Mouse (Mus musculus): ENCODE data around the gene Selenoi. TPM values are rescaled to one million over a fixed set of nuclear protein-coding genes. Genes with fewer than 3 reads are reported as not detected.

Gene Selenoi
- polyA plus RNA-seq, 1 experiment from 2014 or later: 26.4 TPM

DNA sequence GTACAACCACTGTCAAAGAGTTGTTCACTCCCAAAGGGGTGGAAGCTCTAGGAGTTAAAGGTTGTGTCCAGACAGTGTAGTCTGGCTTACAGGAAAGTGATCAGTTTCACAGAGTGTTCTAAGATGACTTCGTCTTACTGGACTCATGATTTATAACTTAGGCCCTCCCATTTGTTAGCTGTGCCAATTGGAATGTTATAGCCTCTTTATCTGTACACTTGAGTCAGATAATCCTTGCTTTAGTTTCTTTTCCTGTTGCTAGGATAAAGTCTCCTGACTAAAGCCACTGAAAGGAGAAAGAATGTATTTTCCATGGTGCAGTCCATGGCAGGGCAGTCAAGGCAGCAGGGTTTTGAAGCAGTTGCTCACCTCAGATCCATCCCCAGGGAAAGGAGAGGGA lies 10.0 kb downstream of the Selenoi start:
- no peaks in the 10 kb centered on the region for H3K27me3 ChIP-seq
- H3K27ac ChIP-seq (replicated peaks): no peak overlapping the region
- no peaks in the 10 kb centered on the region for H3K9me3 ChIP-seq
- no peak overlapping the region for H3K4me2 ChIP-seq (replicated peaks)
- no peaks in the 10 kb centered on the region for H3K36me3 ChIP-seq
- H3K9ac ChIP-seq (replicated peaks): no peak overlapping the region
- peaks cover 12% of the 10 kb centered on the region; the same call in 1 of the 2 replicates for H3K4me1 ChIP-seq
- no peak for ATAC-seq (replicated peaks)
- 55% methylated on average over 1 of the region's 1 CpGs for WGBS
- no peak overlapping the region for H3K4me3 ChIP-seq

DNA sequence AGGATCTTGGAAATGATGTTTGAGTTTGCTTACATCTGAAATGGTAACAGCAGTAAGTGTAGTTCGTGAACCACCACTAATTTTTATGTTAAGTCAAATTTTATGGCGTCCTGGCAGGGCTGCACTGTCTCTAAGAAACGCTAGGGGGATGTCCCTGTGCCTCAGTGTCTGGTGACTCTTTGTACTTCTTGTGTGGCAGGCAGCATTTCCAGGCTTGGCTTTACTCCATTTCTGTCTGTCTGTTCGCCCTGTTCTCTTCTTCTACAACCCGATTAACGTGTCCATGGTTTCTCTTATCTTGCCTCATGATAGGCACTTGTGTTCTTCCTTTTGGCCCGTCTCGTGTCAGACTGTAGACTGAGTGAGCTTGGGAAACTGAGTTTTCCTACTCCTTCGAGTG lies 11.4 kb downstream of the Selenoi start:
- no peak overlapping the region for H3K27ac ChIP-seq (replicated peaks)
- no peak overlapping the region for H3K4me2 ChIP-seq (replicated peaks)
- ATAC-seq (replicated peaks): no peak
- H3K9me3 ChIP-seq: no peaks in the 10 kb centered on the region
- H3K36me3 ChIP-seq: no peaks in the 10 kb centered on the region; the same call in 1 of the 2 replicates
- H3K27me3 ChIP-seq: no peaks in the 10 kb centered on the region
- no peak overlapping the region for H3K4me3 ChIP-seq
- H3K4me1 ChIP-seq: peaks cover 12% of the 10 kb centered on the region; the same call in 1 of the 2 replicates
- no peak overlapping the region for H3K9ac ChIP-seq (replicated peaks)
- WGBS: 62% methylated on average over 9 of the region's 9 CpGs

DNA sequence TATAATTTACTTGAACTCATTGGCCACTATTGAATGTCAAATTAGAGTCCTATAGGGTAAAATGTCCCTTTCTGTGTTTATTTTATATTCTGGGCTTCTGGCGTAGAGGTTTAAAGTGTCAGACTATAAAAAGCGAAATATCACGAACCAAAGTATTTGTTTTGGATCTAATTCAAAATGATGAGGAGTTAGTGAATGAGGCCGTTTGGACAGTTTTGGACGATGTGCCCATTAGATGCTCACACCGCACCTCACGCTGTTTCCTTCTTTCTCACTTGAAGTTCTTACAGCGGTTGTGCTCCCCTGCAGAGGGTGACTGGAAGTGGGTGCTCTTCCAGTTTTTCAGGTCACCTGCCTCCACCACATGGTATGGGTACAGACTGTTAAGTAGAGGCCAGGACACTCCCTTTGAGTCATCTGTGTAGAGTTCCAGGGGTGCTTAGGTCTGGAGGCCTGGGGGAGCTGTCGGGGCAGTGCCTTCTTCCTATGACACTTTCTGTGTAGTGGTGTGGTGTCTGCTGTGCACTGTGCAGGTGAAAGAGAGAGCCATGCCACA lies 13.6 kb downstream of the Selenoi start:
- H3K9me3 ChIP-seq: no peaks in the 10 kb centered on the region
- peaks cover 12% of the 10 kb centered on the region; the same call in 1 of the 2 replicates for H3K4me1 ChIP-seq
- no peak for ATAC-seq (replicated peaks)
- no peak overlapping the region for H3K4me2 ChIP-seq (replicated peaks)
- WGBS: 90% methylated on average over 9 of the region's 9 CpGs
- no peaks in the 10 kb centered on the region for H3K27me3 ChIP-seq
- no peak overlapping the region for H3K27ac ChIP-seq (replicated peaks)
- peaks cover 7% of the 10 kb centered on the region for H3K36me3 ChIP-seq
- no peak overlapping the region for H3K9ac ChIP-seq (replicated peaks)
- no peak overlapping the region for H3K4me3 ChIP-seq

DNA sequence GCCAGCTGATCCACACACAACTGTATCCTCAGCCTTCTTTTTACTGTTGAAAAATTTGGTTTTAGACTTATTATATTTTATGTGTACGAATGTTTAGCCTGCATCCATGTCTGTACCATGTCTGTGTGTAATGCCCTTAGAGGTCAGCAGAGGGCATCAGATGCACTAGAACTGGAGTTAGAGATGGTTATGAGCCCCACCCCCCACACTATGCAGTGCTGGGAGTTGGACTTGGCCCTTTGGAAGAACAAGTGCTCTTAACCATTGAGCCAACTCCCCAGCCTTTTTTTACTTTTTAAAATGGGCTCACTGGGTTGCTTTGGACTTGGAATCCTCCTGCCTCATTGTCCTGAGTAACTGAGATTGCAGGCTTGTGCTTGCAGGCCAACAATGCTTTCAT lies 15.3 kb downstream of the Selenoi start:
- no peak for ATAC-seq (replicated peaks)
- H3K9me3 ChIP-seq: no peaks in the 10 kb centered on the region
- no peak overlapping the region for H3K4me3 ChIP-seq
- H3K36me3 ChIP-seq: peaks cover 10% of the 10 kb centered on the region
- no peak overlapping the region for H3K27ac ChIP-seq (replicated peaks)
- peaks cover 12% of the 10 kb centered on the region; the same call in 1 of the 2 replicates for H3K4me1 ChIP-seq
- 91% methylated on average over 1 of the region's 1 CpGs for WGBS
- no peaks in the 10 kb centered on the region for H3K27me3 ChIP-seq
- no peak overlapping the region for H3K4me2 ChIP-seq (replicated peaks)
- no peak overlapping the region for H3K9ac ChIP-seq (replicated peaks)

DNA sequence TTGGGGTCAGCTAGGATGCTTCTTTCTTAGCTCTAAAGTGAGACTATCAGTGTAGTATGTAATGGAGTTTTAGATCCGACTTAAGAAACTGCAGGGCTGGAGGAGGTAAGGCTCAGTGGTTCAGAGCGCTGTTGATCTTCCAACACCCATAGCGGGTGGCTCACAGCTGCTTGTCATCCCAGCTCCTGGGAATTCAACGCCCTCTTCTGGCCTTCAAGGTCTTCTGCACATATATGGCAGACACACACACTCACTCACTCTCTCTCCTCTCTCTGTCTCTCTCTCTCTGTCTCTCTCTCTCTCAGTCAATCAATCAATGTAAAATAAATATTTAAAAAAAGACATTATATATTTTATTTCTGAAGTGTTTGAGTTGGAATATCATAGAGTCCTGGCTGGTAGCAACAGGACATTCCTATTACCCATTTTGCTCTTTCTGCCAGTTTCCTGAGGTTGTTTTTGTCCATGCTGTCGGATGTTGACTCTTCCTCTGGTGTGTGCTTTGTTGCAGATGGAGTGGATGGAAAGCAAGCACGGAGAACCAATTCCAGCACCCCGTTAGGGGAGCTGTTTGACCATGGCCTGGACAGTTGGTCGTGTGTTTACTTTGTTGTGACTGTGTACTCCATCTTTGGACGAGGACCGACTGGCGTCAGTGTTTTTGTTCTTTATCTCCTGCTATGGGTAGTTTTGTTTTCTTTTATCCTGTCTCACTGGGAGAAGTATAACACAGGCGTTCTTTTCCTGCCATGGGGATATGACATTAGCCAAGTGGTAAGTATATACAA lies 23.4 kb downstream of the Selenoi start:
- Histone ChIP-seq H3K4me3 (no peak overlapping the region), H3K27me3 (no peaks in the 10 kb centered on the region), H3K4me2 (replicated peaks) (no peak overlapping the region), H3K36me3 (peaks cover 54% of the 10 kb centered on the region), H3K9ac (replicated peaks) (no peak overlapping the region), H3K9me3 (no peaks in the 10 kb centered on the region), H3K4me1 (no peaks in the 10 kb centered on the region), H3K27ac (replicated peaks) (no peak overlapping the region)
- ATAC-seq (replicated peaks): no peak
- WGBS: 91% methylated on average over 12 of the region's 12 CpGs

DNA sequence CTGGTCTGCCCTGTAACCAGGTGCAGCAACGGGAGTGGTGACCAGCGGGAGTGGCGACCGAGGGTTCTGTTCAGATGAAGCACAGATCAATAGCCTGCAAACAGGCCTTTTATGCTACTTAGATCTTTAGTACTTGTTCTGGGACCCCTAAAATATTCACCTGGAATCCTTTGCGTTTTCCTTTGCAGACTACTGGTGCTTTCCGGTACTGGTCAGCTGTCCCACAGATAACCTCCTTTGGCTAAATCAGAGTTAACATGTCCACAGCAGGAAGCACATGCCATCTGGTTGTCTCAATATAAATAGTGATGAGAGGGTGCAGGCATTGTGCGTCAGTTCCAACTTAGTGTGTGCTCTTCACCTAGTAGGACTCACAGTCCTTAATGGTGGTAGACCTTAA lies 26.4 kb downstream of the Selenoi start:
- H3K36me3 ChIP-seq: peaks cover 52% of the 10 kb centered on the region
- no peaks in the 10 kb centered on the region for H3K9me3 ChIP-seq
- WGBS: 96% methylated on average over 7 of the region's 7 CpGs

DNA sequence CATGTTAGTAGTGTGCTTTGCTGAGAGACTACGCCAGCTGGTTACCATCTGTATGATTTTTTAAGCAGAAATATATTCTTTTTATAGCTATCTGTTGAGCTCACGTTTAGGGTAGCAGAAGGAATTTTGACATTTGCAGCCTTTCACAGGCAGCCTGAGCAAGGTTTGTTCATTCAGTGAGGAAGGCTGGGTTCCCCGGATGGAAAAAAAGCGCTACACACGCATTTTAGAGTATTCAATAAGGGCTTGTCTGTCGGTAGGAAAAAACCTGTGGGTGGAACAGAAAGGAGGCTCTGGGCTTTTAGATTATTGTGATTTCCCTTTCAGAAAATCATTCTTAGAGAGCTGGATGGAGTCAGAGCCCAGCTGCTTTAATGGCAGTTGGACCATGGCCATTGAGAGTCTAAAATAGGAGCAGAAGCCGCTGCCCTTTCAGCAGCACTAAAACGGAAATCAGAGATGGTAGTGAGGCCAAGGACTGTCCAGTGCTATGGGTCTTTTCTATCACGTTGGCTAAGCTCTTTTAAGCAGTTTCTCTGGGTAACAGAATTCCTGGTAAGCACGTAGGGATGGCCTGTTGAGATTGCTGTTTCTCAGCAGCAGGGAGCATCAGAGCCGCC lies 38.3 kb downstream of the Selenoi start:
- no peak overlapping the region for H3K4me2 ChIP-seq (replicated peaks)
- H3K4me3 ChIP-seq: no peak overlapping the region
- no peaks in the 10 kb centered on the region for H3K27me3 ChIP-seq
- 58% methylated on average over 11 of the region's 11 CpGs for WGBS
- H3K9ac ChIP-seq (replicated peaks): no peak overlapping the region
- peak overlapping the region; percentile 75 for H3K27ac ChIP-seq (replicated peaks)
- H3K9me3 ChIP-seq: no peaks in the 10 kb centered on the region
- H3K36me3 ChIP-seq: peaks cover 17% of the 10 kb centered on the region
- ATAC-seq (replicated peaks): peak; percentile 38; the same call in 1 of the 2 replicates
- H3K4me1 ChIP-seq: peaks cover 13% of the 10 kb centered on the region

More for the DNA sequence above, 26.4 kb downstream of the Selenoi start:
- H3K9ac ChIP-seq (replicated peaks): no peak overlapping the region
- H3K4me1 ChIP-seq: no peaks in the 10 kb centered on the region
- ATAC-seq (replicated peaks): no peak
- no peaks in the 10 kb centered on the region for H3K27me3 ChIP-seq
- H3K4me2 ChIP-seq (replicated peaks): no peak overlapping the region
- no peak overlapping the region for H3K4me3 ChIP-seq
- no peak overlapping the region for H3K27ac ChIP-seq (replicated peaks)

DNA sequence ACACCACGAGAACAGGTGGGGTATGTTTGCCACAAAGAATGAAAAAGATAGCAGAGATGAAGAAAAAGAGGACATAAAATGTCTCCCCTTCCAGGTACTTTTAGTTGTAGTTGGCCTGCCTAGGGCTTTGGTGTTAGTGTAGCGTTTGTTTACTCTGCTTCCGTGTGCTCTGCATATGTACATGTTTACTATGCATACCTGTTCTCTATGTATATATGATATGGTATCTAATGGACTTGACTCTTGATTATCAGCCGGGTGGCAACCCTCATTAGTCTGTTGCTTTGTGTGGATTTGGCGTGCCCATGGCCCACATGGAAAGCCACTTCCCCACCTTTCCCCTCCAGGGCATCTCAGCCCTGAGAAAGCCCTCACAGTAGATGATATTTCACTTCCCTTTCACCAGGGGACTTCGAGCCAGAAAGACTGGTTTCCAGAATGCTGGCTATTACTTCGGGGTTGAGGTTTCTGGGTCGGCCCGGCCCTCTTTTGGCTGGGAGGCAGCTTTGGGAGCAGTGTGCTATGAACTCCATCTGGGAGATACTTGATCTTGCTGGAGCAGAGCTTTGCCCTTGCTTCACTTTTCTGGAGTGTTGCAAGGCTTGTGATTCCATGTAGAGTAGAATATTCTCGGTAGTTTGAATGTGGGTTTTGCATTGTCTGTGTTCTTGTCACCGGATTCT lies 39.4 kb downstream of the Selenoi start:
- H3K27me3 ChIP-seq: no peaks in the 10 kb centered on the region
- peaks cover 13% of the 10 kb centered on the region for H3K4me1 ChIP-seq
- H3K9me3 ChIP-seq: no peaks in the 10 kb centered on the region
- peaks cover 8% of the 10 kb centered on the region; the same call in 1 of the 2 replicates for H3K36me3 ChIP-seq
- no peak overlapping the region for H3K27ac ChIP-seq (replicated peaks)
- WGBS: 91% methylated on average over 11 of the region's 11 CpGs
- no peak overlapping the region for H3K4me2 ChIP-seq (replicated peaks)
- no peak overlapping the region for H3K9ac ChIP-seq (replicated peaks)
- ATAC-seq (replicated peaks): no peak
- no peak overlapping the region for H3K4me3 ChIP-seq

DNA sequence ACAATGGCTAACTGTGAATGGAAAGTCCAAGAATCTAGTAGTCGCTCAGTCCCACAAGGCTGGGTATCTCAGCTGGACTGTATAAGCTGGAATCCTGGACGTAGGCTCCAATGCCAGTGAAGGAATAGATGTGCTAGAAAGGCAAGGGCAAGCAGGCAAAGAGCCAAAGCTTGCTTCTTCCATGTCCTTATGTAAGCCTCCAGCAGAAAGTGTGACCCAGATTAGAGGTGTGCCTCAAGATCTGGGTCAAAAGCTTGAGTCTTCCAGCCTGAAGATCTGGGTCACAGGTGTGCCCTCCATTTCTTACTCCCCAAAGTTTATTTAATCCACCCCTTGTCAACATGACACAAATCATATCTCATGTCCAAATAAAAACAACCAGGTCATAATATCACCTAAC lies 44.0 kb downstream of the Selenoi start:
- H3K27ac ChIP-seq (replicated peaks): no peak overlapping the region
- WGBS: 93% methylated on average over 2 of the region's 2 CpGs
- no peak overlapping the region for H3K9ac ChIP-seq (replicated peaks)

DNA sequence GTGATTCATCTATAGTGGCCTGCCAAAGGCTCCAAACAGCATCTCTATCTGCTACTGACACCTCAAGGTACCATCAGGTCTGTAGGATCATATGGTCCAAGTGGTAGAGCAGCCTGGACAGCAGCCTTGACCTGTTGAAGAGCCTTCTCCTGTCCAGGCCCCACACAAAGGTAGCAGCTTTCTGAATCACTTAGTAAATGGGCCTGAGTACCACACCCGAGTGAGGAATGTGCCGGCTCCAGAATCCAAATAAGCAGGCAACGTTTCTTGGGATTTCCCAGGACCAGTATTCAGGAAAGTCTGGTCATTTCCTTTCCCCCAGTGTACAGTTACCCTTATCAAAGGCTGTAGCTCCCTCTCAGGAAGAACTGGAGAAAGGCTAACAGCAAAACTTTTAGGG lies 46.6 kb downstream of the Selenoi start:
- no peaks in the 10 kb centered on the region for H3K9me3 ChIP-seq
- H3K4me3 ChIP-seq: no peak overlapping the region
- H3K4me1 ChIP-seq: peaks cover 11% of the 10 kb centered on the region
- 88% methylated on average over 3 of the region's 3 CpGs for WGBS
- ATAC-seq (replicated peaks): no peak
- H3K27ac ChIP-seq (replicated peaks): no peak overlapping the region
- no peak overlapping the region for H3K4me2 ChIP-seq (replicated peaks)
- H3K9ac ChIP-seq (replicated peaks): no peak overlapping the region
- no peaks in the 10 kb centered on the region for H3K36me3 ChIP-seq
- no peaks in the 10 kb centered on the region for H3K27me3 ChIP-seq

More for the DNA sequence above, 44.0 kb downstream of the Selenoi start:
- Histone ChIP-seq H3K9me3 (no peaks in the 10 kb centered on the region), H3K27me3 (no peaks in the 10 kb centered on the region), H3K4me1 (peaks cover 8% of the 10 kb centered on the region), H3K4me2 (replicated peaks) (no peak overlapping the region), H3K4me3 (no peak overlapping the region), H3K36me3 (no peaks in the 10 kb centered on the region)
- ATAC-seq (replicated peaks): no peak

DNA sequence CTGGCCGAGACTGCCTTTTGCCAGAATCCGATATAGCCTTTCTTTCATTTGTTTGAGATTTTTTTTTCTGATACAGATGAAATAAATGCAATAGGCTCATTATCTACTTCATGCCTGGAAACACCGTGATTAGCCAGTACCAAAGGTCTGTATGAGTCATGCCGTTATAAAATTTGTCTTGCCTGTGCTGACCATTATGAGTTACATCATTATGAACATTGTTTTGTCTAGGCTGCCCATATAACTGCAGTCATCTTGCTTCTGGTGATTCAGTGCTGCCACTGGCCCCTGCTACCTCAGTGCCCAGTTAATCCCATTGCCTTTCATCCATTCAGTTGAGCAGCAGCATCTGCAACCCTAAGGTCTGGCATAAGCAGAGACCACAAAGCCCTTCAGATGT lies 47.1 kb downstream of the Selenoi start:
- H3K4me2 ChIP-seq (replicated peaks): no peak overlapping the region
- no peak overlapping the region for H3K9ac ChIP-seq (replicated peaks)
- H3K27me3 ChIP-seq: no peaks in the 10 kb centered on the region
- no peaks in the 10 kb centered on the region for H3K9me3 ChIP-seq
- peaks cover 11% of the 10 kb centered on the region for H3K4me1 ChIP-seq
- H3K4me3 ChIP-seq: no peak overlapping the region
- H3K27ac ChIP-seq (replicated peaks): no peak overlapping the region
- no peaks in the 10 kb centered on the region for H3K36me3 ChIP-seq
- WGBS: 92% methylated on average over 4 of the region's 4 CpGs
- ATAC-seq (replicated peaks): no peak

DNA sequence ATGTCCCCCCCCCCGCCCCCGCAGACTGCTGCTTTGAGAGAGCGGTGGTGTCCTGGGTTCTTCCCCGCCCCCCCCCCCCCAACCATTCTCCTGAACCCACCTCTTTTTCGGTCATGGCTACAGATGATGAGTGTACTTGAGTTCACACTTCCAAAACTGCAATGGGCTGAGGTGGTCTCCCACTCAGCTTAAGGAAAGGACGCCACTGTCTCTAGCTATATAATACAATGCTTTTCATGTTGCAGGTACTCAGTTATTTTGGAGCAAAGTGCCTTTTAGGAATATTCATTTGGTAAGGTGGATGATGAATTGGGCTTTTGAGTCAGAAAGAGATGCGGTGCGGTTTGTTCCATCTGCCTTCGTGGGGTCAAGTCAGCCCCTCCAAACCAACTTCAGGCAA lies 48.5 kb downstream of the Selenoi start:
- ATAC-seq (replicated peaks): peak; percentile 64; the same call in 1 of the 2 replicates
- Histone ChIP-seq H3K4me3 (peak overlapping the region; percentile 51), H3K9me3 (no peaks in the 10 kb centered on the region), H3K9ac (replicated peaks) (peak overlapping the region; percentile 56), H3K4me1 (peaks cover 11% of the 10 kb centered on the region), H3K27ac (replicated peaks) (peak overlapping the region; percentile 14), H3K36me3 (no peaks in the 10 kb centered on the region), H3K27me3 (no peaks in the 10 kb centered on the region), H3K4me2 (replicated peaks) (peak overlapping the region; percentile 71)
- WGBS: 28% methylated on average over 9 of the region's 9 CpGs
